Mouse (Mus musculus): Measurements from ENCODE around the gene Abi3.

GRCm38 (mm10) chr11:95780480-95780879 lies 61.8 kb downstream of the Abi3 start:
- TF ChIP-seq CTCF (IDR thresholded peaks at IDR 0.05; ENCODE audit: borderline replicate concordance, extremely low read depth, insufficient read depth, insufficient read length) (no peak), POLR2A (IDR thresholded peaks at IDR 0.05; ENCODE audit: borderline replicate concordance, extremely low read depth, insufficient read depth, insufficient read length, poor library complexity, severe bottlenecking) (no peak)
